Mouse (Mus musculus) yolk sac, embryonic 10.5 days (tissue): Measurements from ENCODE around the gene Fancm.
"Not testable (repeated sequence)": the region's sequence is repeated elsewhere in the genome, so short reads cannot be mapped to it uniquely, and the experiment has no call there.

Experiments used
- DNase-seq: peaks from one replicate; pipeline ENCODE4 v3.0.0-alpha.2; 2017; ENCODE audit warnings: low spot score

The Fancm gene

GRCm38 (mm10) chr12:65075085-65075732 lies at the start of gene Fancm:
Gene Fancm (plus strand): TSS chr12:65075603.
- peak; percentile 89 for DNase-seq

GRCm38 (mm10) chr12:65035839-65036189 lies 39.6 kb upstream of the Fancm start:
- no peak for DNase-seq

GRCm38 (mm10) chr12:65036190-65036870 lies 39.1 kb upstream of the Fancm start, which contains the start of gene Prpf39:
Gene Prpf39 (plus strand): TSS chr12:65036333.
- DNase-seq = peak; percentile 86

GRCm38 (mm10) chr12:65036892-65037545 lies 38.4 kb upstream of the Fancm start:
- DNase-seq = no peak

GRCm38 (mm10) chr12:65037546-65037937 lies 37.9 kb upstream of the Fancm start:
- no peak for DNase-seq

GRCm38 (mm10) chr12:65048799-65049198 lies 26.6 kb upstream of the Fancm start:
- DNase-seq = no peak

- no peak for DNase-seq
Observed at GRCm38 (mm10) chr12:65058203-65058602, 17.2 kb upstream of the Fancm start.

- no peak for DNase-seq
Observed at GRCm38 (mm10) chr12:65061082-65061481, 14.3 kb upstream of the Fancm start.

- DNase-seq = no peak
Observed at GRCm38 (mm10) chr12:65065241-65065640, 10.2 kb upstream of the Fancm start.

- no peak for DNase-seq
Observed at GRCm38 (mm10) chr12:65066234-65066633, 9.2 kb upstream of the Fancm start.

GRCm38 (mm10) chr12:65068409-65068808 lies 7.0 kb upstream of the Fancm start:
- no peak for DNase-seq

GRCm38 (mm10) chr12:65072911-65073610 lies 2.3 kb upstream of the Fancm start:
- DNase-seq = no peak

- DNase-seq = peak; percentile 96
Observed at GRCm38 (mm10) chr12:65073611-65074178, 1.7 kb upstream of the Fancm start, which contains the start of gene Fkbp3. Gene Fkbp3 (minus strand): TSS chr12:65074007.

- no peak for DNase-seq
Observed at GRCm38 (mm10) chr12:65074651-65075050, 752 bp upstream of the Fancm start.

- no peak for DNase-seq
Observed at GRCm38 (mm10) chr12:65075733-65076310, 419 bp downstream of the Fancm start.

- no peak for DNase-seq
Observed at GRCm38 (mm10) chr12:65076906-65077305, 1.5 kb downstream of the Fancm start.

GRCm38 (mm10) chr12:65108746-65109145 lies 33.3 kb downstream of the Fancm start:
- DNase-seq = no peak

GRCm38 (mm10) chr12:65111503-65111902 lies 36.1 kb downstream of the Fancm start:
- no peak for DNase-seq

GRCm38 (mm10) chr12:65112811-65113210 lies 37.4 kb downstream of the Fancm start:
- DNase-seq = no peak

- no peak for DNase-seq
Observed at GRCm38 (mm10) chr12:65113925-65114324, 38.5 kb downstream of the Fancm start.

GRCm38 (mm10) chr12:65114978-65115377 lies 39.6 kb downstream of the Fancm start:
- not testable (repeated sequence) for DNase-seq

GRCm38 (mm10) chr12:65118968-65119367 lies 43.6 kb downstream of the Fancm start:
- DNase-seq = no peak
